Mouse (Mus musculus): ENCODE measurements at regions not wholly inside any gene's neighbourhood (a gene's known extent, or its start where the extent isn't known, plus 50 kb on each side); places are given as distances from the start of the nearest gene placed in this dataset.

DNA sequence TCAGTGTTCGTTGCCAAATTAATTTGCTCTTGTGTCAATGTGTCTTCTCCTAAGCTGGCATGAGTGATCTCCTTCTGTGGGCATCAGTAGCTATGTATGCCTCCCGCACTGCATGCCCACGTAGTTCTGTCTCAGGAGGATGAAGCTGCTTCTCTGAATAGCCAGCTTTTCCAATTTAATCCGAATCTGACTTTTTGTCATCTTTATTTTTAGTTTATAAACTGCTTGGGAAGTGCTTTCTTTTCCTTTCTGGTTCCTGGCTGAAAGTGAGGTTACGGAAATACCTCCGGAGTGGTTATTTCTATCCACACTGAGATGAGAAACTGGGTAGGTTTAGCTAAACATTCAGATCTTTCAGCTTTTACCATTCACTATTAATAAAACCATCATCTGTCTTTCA, 337.2 kb upstream of the Atp2b1 start:
- no peaks in the 10 kb centered on the region for H3K27me3 ChIP-seq (ENCODE audit: poor library complexity, severe bottlenecking)
- no peaks in the 10 kb centered on the region for H3K9me3 ChIP-seq
- peaks cover 4% of the 10 kb centered on the region; the same call in 1 of the 2 replicates for H3K4me1 ChIP-seq
- DNase-seq (ENCODE audit: extremely low spot score, low spot score): no peak
- no peak overlapping the region for H3K27ac ChIP-seq
- 93% methylated on average over 6 of the region's 6 CpGs for WGBS
- H3K36me3 ChIP-seq (replicated peaks): no peaks in the 10 kb centered on the region
- H3K4me3 ChIP-seq: no peak overlapping the region

DNA sequence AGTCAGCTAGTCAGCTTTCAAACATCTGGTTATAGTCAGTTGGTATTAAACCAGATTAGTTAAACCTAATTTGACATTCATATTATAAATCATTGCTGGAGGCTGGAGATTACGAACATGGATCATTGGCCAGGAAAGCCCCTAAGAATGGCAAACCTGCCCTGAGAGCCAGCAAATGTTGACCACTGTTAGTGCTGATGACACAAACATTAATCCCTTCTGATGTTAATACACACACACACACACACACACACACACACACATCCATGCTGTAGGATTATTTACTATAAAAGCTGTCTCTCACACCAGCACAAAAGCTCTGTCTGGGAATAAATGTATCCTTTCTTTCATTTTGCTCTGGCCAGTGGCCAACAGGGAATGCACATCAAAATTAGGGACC, 329.4 kb upstream of the Atp2b1 start:
- DNase-seq (ENCODE audit: extremely low spot score, low spot score): no peak
- 84% methylated on average over 1 of the region's 1 CpGs for WGBS
- Histone ChIP-seq H3K4me3 (no peak overlapping the region), H3K36me3 (replicated peaks) (no peaks in the 10 kb centered on the region), H3K9me3 (no peaks in the 10 kb centered on the region), H3K4me1 (peaks cover 3% of the 10 kb centered on the region; the same call in 1 of the 2 replicates), H3K27me3 (ENCODE audit: poor library complexity, severe bottlenecking) (no peaks in the 10 kb centered on the region), H3K27ac (no peak overlapping the region)

- H3K27me3 ChIP-seq (ENCODE audit: poor library complexity, severe bottlenecking): no peaks in the 10 kb centered on the region
- no peaks in the 10 kb centered on the region for H3K9me3 ChIP-seq
- no peak overlapping the region for H3K4me3 ChIP-seq
- no peak overlapping the region for H3K27ac ChIP-seq
- 95% methylated on average over 14 of the region's 14 CpGs for WGBS
- DNase-seq (ENCODE audit: extremely low spot score, low spot score): no peak
- H3K4me1 ChIP-seq: peaks cover 3% of the 10 kb centered on the region; the same call in 1 of the 2 replicates
- no peaks in the 10 kb centered on the region for H3K36me3 ChIP-seq (replicated peaks)
Measured at GRCm38 (mm10) chr10:98589726-98590125, 324.5 kb upstream of the Atp2b1 start.

DNA sequence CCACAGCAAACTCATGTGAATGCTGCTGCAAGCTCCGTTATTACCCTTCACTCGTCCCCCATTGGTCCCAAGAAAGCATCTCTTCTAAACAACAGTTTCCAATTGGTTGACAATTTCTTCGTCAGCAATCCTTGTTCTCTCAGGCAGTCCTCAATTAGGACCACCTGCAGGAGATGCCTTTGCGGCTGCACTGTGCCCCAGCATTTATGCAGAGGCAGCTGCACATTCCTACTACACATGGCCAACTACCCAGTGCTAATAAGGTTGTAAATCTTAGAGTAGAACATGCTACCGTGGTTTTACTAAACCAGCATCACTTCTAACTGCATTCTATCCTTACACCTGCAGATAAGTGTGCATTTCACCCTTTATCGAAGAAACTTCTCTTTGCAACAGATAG, 322.1 kb upstream of the Atp2b1 start:
- Histone ChIP-seq H3K27me3 (ENCODE audit: poor library complexity, severe bottlenecking) (no peaks in the 10 kb centered on the region), H3K4me1 (no peaks in the 10 kb centered on the region), H3K4me3 (no peak overlapping the region), H3K9me3 (no peaks in the 10 kb centered on the region), H3K27ac (no peak overlapping the region), H3K36me3 (replicated peaks) (no peaks in the 10 kb centered on the region)
- 79% methylated on average over 6 of the region's 6 CpGs for WGBS
- DNase-seq (ENCODE audit: extremely low spot score, low spot score): no peak

DNA sequence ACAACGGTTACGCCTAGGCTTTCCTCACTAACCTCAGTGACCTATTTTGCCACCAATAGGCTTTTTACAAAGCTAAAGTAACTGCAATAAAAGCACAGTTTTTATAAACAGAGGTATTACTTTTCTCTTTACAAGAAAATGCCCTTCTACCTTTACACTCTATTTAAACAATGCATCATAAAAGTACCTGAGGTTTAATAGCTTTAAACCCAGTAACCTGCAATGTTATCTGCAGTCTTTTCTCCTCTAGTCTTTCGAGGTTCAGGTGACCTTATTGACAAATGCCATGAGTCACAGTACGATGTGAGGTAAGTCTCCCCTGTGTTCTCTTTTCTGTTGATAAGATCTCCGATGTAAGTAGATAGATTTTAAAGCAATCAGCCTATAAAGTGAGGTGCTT, 320.3 kb upstream of the Atp2b1 start:
- Histone ChIP-seq H3K27ac (no peak overlapping the region), H3K4me1 (no peaks in the 10 kb centered on the region), H3K9me3 (no peaks in the 10 kb centered on the region), H3K36me3 (replicated peaks) (no peaks in the 10 kb centered on the region), H3K27me3 (ENCODE audit: poor library complexity, severe bottlenecking) (no peaks in the 10 kb centered on the region), H3K4me3 (no peak overlapping the region)
- WGBS: 91% methylated on average over 5 of the region's 5 CpGs
- no peak for DNase-seq (ENCODE audit: extremely low spot score, low spot score)

DNA sequence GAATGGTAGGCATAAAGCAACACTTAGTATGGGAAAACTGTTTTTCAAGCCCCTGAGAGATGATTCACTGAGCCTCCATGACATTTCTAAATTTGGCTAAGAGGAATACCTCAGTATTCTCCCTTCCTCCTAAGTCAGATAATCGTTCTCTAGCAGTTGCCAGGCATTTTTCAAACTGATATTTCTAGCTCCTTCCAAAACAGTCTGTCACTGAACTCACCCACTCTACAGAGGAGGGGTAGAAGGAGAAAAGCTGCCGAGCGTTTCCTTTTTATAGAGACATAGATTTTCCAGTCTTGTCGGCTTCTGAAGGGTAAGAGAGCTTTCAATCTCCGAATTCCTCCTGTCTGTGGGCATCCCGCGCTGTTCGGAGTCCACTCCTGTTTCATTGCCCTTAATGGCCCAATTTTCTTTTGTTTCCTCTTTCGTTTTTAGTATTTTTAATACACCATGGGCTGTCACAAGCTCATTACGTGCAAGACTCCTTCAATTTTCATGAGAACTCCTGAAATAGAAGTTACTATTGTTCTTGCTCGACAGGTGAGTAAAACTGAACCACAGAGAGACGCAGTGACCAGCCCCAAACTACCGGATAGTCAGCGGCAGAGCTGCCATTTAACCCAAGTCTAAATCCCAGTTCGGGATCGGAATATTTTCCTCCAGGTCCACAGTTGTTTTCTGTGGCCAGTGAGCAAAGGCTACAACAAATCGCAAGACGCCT, 305.8 kb upstream of the Atp2b1 start:
- Histone ChIP-seq H3K36me3 (replicated peaks) (no peaks in the 10 kb centered on the region), H3K27ac (no peak overlapping the region), H3K27me3 (ENCODE audit: poor library complexity, severe bottlenecking) (no peaks in the 10 kb centered on the region; the same call in 1 of the 2 replicates), H3K4me3 (no peak overlapping the region), H3K9me3 (no peaks in the 10 kb centered on the region), H3K4me1 (no peaks in the 10 kb centered on the region)
- 91% methylated on average over 18 of the region's 18 CpGs for whole genome bisulfite sequencing
- no peak for DNase-seq (ENCODE audit: extremely low spot score, low spot score)

DNA sequence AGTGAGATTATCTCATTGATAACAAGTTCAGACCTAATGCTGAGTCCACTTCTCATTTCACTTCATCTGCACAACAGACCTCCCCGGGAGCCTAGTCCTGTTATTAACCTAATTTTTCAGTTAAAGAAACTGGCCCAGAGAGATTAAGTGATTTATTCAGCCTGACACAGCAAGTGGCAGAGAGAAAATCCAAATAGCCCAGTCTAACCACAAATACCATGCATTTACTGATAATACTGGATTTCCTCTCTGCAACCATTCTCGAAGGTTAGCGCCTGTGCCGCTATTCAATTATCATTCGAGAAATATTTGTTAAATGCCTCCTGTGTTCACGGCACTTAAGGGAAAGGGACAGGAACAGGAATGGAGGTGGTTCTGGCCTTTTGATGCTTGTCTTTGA, 303.5 kb upstream of the Atp2b1 start:
- Histone ChIP-seq H3K9me3 (no peaks in the 10 kb centered on the region), H3K4me1 (no peaks in the 10 kb centered on the region), H3K27me3 (ENCODE audit: poor library complexity, severe bottlenecking) (no peaks in the 10 kb centered on the region; the same call in 1 of the 2 replicates), H3K27ac (no peak overlapping the region), H3K36me3 (replicated peaks) (no peaks in the 10 kb centered on the region), H3K4me3 (no peak overlapping the region)
- 71% methylated on average over 6 of the region's 6 CpGs for WGBS
- DNase-seq (ENCODE audit: extremely low spot score, low spot score): no peak

- H3K27ac ChIP-seq: no peak overlapping the region
- no peaks in the 10 kb centered on the region for H3K4me1 ChIP-seq
- H3K9me3 ChIP-seq: no peaks in the 10 kb centered on the region
- no peaks in the 10 kb centered on the region for H3K36me3 ChIP-seq (replicated peaks)
- H3K4me3 ChIP-seq: no peak overlapping the region
- 90% methylated on average over 4 of the region's 4 CpGs for WGBS
- no peak for DNase-seq (ENCODE audit: extremely low spot score, low spot score)
- H3K27me3 ChIP-seq (ENCODE audit: poor library complexity, severe bottlenecking): no peaks in the 10 kb centered on the region; the same call in 1 of the 2 replicates
Measured at GRCm38 (mm10) chr10:98611707-98612360, 302.4 kb upstream of the Atp2b1 start.

DNA sequence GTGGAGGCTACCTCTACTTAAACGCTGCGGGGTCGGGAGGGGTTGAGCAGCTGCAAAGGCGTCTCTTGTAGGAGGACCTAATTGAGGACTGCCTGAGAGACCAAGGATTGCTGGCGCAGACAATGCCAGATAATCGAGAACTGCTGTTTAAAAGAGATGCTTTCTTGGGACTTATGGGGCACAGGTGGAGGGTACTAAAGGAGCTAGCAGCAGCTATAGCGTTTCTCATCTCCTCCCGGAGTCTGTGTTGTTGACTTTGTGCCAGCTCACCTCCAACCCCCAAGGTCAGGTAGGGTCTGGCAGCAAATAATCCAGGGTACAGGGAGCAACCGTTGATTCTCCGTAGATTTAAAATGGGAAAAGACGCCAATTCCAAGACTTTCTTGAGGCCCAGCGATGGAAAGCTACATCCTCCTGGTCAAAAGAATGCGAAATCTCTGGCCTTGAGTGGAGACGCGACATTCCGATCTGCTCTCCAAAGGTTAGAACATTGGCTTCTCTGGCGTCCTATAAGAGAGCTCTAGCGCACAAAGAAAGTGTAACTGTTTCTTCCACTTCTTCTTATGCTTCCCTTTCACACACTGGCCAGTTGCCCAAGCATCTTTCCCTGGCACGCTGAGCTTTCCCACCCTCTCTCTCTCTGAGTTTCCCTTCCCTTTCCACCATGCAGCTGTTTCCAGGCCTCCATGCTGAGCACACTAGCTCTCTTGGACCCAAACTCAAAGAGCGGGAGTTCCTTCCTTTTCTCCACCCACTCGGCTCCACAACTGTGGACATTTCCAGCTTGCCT, 295.3 kb upstream of the Atp2b1 start:
- no peak for DNase-seq (ENCODE audit: extremely low spot score, low spot score)
- H3K36me3 ChIP-seq (replicated peaks): no peaks in the 10 kb centered on the region
- H3K27ac ChIP-seq: no peak overlapping the region
- H3K4me1 ChIP-seq: no peaks in the 10 kb centered on the region
- H3K27me3 ChIP-seq (ENCODE audit: poor library complexity, severe bottlenecking): no peaks in the 10 kb centered on the region
- WGBS: 95% methylated on average over 21 of the region's 21 CpGs
- no peaks in the 10 kb centered on the region for H3K9me3 ChIP-seq
- H3K4me3 ChIP-seq: no peak overlapping the region

- no peaks in the 10 kb centered on the region for H3K36me3 ChIP-seq (replicated peaks)
- H3K9me3 ChIP-seq: no peaks in the 10 kb centered on the region
- no peak overlapping the region for H3K4me3 ChIP-seq
- H3K27me3 ChIP-seq (ENCODE audit: poor library complexity, severe bottlenecking): no peaks in the 10 kb centered on the region
- WGBS: 90% methylated on average over 1 of the region's 1 CpGs
- DNase-seq (ENCODE audit: extremely low spot score, low spot score): no peak
- no peaks in the 10 kb centered on the region for H3K4me1 ChIP-seq
- H3K27ac ChIP-seq: no peak overlapping the region
Measured at GRCm38 (mm10) chr10:98624103-98624502, 290.1 kb upstream of the Atp2b1 start.

- Histone ChIP-seq H3K4me1 (no peaks in the 10 kb centered on the region), H3K27me3 (ENCODE audit: poor library complexity, severe bottlenecking) (no peaks in the 10 kb centered on the region), H3K4me3 (no peak overlapping the region), H3K36me3 (replicated peaks) (no peaks in the 10 kb centered on the region), H3K9me3 (no peaks in the 10 kb centered on the region), H3K27ac (no peak overlapping the region)
- WGBS: 79% methylated on average over 12 of the region's 12 CpGs
- no peak for DNase-seq (ENCODE audit: extremely low spot score, low spot score)
Measured at GRCm38 (mm10) chr10:98624681-98625321, 289.4 kb upstream of the Atp2b1 start.

DNA sequence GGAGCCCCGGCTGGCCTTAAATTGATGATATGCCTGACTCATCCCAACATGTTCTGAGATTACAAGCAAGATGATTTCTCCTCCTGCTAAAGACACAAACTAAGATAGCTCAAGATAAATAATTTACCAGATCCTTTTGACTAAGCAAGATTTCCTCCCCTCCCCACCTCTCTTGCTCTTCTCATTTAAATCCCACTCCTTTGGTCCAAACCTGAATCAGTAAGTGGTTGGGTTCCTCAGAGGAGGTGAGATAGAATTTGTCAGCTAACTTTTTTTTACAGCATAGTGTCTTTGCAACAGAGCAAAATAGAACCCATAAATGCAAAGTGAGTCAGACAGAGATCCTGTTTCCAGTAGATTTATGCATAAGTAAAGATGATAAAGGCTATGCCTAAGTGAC, 286.0 kb upstream of the Atp2b1 start:
- Histone ChIP-seq H3K36me3 (replicated peaks) (no peaks in the 10 kb centered on the region), H3K4me1 (no peaks in the 10 kb centered on the region)
- WGBS: 97% methylated on average over 1 of the region's 1 CpGs

More for the DNA sequence above, 286.0 kb upstream of the Atp2b1 start:
- H3K9me3 ChIP-seq: no peaks in the 10 kb centered on the region
- H3K27me3 ChIP-seq (ENCODE audit: poor library complexity, severe bottlenecking): no peaks in the 10 kb centered on the region
- no peak overlapping the region for H3K4me3 ChIP-seq
- DNase-seq (ENCODE audit: extremely low spot score, low spot score): no peak
- no peak overlapping the region for H3K27ac ChIP-seq

All from forebrain, embryonic 10.5 days (tissue).